Mouse (Mus musculus): ENCODE measurements around the gene D5Ertd577e. TPM values are rescaled to one million over a fixed set of nuclear protein-coding genes. Genes with fewer than 3 reads are reported as not detected.
"Not testable (repeated sequence)": the region's sequence is repeated elsewhere in the genome, so short reads cannot be mapped to it uniquely, and the experiment has no call there.

Gene D5Ertd577e
- not detected in 2 replicates for total RNA-seq (2014; rRNA removed)
- polyA plus RNA-seq (2015; fragmentation: Nextera tagmentation; extraction: Ambion mirVana): not detected in 2 replicates

DNA sequence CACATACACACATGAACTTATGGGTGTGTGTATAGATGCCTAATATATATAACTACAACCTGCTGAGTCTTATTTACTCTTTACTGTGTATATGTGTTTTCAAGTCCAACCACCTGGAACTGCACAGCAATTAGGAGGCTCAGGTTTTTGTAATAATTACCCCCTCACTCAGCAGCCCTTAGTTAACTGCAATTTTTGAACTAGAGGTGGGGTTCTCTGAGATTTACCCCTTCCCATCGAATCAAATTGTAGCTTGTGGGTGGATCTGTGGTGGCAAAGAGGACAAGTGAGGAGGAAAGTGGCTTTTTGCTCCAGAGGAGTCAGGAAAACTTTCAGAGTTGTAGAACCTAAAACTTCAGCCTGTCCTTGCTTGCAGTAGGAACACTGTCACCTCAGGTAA lies at the start of gene D5Ertd577e:
Gene D5Ertd577e, plus strand, starts transcription at position 301 of the 400 bp plus-strand sequence.
- not testable (repeated sequence) for ATAC-seq; H3K9me3 ChIP-seq (ENCODE audit: low read length); H3K27ac ChIP-seq (ENCODE audit: low read depth, low read length); H3K9ac ChIP-seq; DNase-seq; H3K4me2 ChIP-seq (ENCODE audit: low read depth); H3K4me3 ChIP-seq (ENCODE audit: low read depth, low read length); H3K36me3 ChIP-seq (ENCODE audit: insufficient read depth); H3K27me3 ChIP-seq (ENCODE audit: insufficient read depth, low read length); H3K4me1 ChIP-seq (ENCODE audit: insufficient read depth)
- 25% methylated on average over 1 of the region's 1 CpGs for WGBS

DNA sequence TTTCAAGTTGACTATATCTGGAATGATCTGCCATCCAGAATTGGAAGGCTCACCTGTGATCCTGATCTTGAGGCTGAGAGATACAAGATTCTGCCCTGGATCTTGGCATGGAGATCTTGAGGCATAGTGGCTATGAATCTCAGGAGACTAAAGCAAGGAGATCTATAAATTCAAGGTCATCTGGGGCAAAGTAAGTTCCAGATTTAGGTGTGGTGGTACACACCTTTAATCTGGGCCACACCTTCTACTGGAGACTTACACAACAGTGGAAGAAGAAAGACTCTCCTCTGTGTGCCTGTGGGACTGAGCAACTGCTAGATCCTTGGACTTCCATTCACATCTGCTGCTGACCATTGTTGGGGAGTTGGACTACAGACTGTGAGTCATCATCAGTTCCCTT lies 53.9 kb downstream of the D5Ertd577e start, which contains the start of gene Gm3286:
Gene Gm3286, plus strand, starts transcription at position 301 of the 400 bp plus-strand sequence.
- not testable (repeated sequence) for H3K4me3 ChIP-seq (ENCODE audit: low read depth, low read length); H3K4me2 ChIP-seq (ENCODE audit: low read depth); DNase-seq; H3K27me3 ChIP-seq (ENCODE audit: insufficient read depth, low read length); H3K9me3 ChIP-seq (ENCODE audit: low read length); H3K9ac ChIP-seq; H3K36me3 ChIP-seq (ENCODE audit: insufficient read depth); ATAC-seq; H3K27ac ChIP-seq (ENCODE audit: low read depth, low read length); H3K4me1 ChIP-seq (ENCODE audit: insufficient read depth)

Other genes starting within 250 kb of the D5Ertd577e start
- not detected in 2 replicates for gene Gm10424, start 184.0 kb upstream of the D5Ertd577e start, total RNA-seq (2014; rRNA removed)
- not detected in 2 replicates for gene Gm10424, start 184.0 kb upstream of the D5Ertd577e start, polyA plus RNA-seq (2015; fragmentation: Nextera tagmentation; extraction: Ambion mirVana)
- not detected in 2 replicates for gene Gm3259, start 150.9 kb upstream of the D5Ertd577e start, total RNA-seq (2014; rRNA removed)
- gene Gm3259, start 150.9 kb upstream of the D5Ertd577e start, polyA plus RNA-seq (2015; fragmentation: Nextera tagmentation; extraction: Ambion mirVana): not detected in 2 replicates
- gene Gm3286, start 54.0 kb downstream of the D5Ertd577e start, total RNA-seq (2014; rRNA removed): not detected in 2 replicates
- not detected in 2 replicates for gene Gm3286, start 54.0 kb downstream of the D5Ertd577e start, polyA plus RNA-seq (2015; fragmentation: Nextera tagmentation; extraction: Ambion mirVana)
- gene Gm7971, start 138.1 kb downstream of the D5Ertd577e start, total RNA-seq (2014; rRNA removed): not detected in 2 replicates
- gene Gm7971, start 138.1 kb downstream of the D5Ertd577e start, polyA plus RNA-seq (2015; fragmentation: Nextera tagmentation; extraction: Ambion mirVana): not detected in 2 replicates